Mouse (Mus musculus) myocyte (in vitro differentiated cells): ENCODE data around the gene Kcnd3. TPM values are rescaled to one million over a fixed set of nuclear protein-coding genes. Genes with fewer than 3 reads are reported as not detected.

Experiments used
- H3K27me3 ChIP-seq: one replicate; pipeline ENCODE4 v1.6.1; 2011; ENCODE audit not compliant: control insufficient read depth, insufficient read depth, insufficient read length
- H3K36me3 ChIP-seq: one replicate; pipeline ENCODE4 v1.6.1; 2011; ENCODE audit not compliant: control insufficient read depth, insufficient read depth
- H3K4me2 ChIP-seq: one replicate; pipeline ENCODE4 v1.6.1; 2011; ENCODE audit warnings: low read depth, control low read depth
- H3K4me3 ChIP-seq: one replicate; pipeline ENCODE4 v1.5.1; 2011; ENCODE audit warnings: mild to moderate bottlenecking, control low read depth, moderate library complexity
- H3K79me2 ChIP-seq: one replicate; pipeline ENCODE4 v1.6.1; 2011; ENCODE audit not compliant: control insufficient read depth, insufficient read depth
- H3ac ChIP-seq: one replicate; pipeline ENCODE4 v1.6.1; 2011; ENCODE audit not compliant: control insufficient read depth, insufficient read length
- CEBPB ChIP-seq: IDR thresholded peaks from 2 replicates; pipeline ENCODE4 v1.6.1; 2011; ENCODE audit warnings: mild to moderate bottlenecking, moderate library complexity; ENCODE audit not compliant: poor library complexity, insufficient read depth, severe bottlenecking
- E2F4 ChIP-seq: IDR thresholded peaks from one replicate; pipeline ENCODE4 v1.6.1; 2011; ENCODE audit warnings: mild to moderate bottlenecking, control low read depth, moderate library complexity; ENCODE audit not compliant: insufficient read depth
- MAX ChIP-seq: IDR thresholded peaks from one replicate; pipeline ENCODE4 v1.6.1; 2011; ENCODE audit warnings: low read depth, mild to moderate bottlenecking, control low read depth
- MYOD1 ChIP-seq, 3 experiments: IDR thresholded peaks; one replicate each; pipeline ENCODE4 v1.6.1; 2011; ENCODE audit warnings: control low read depth in 2 of 3, low read depth in 2 of 3, mild to moderate bottlenecking in 2 of 3, moderate library complexity in 1 of 3; ENCODE audit not compliant: insufficient read length in 2 of 3, control insufficient read depth in 1 of 3
- MYOG ChIP-seq, 3 experiments: IDR thresholded peaks; one replicate each; pipeline ENCODE4 v1.6.1; 2011; ENCODE audit warnings: control low read depth in 2 of 3, low read depth in 2 of 3, mild to moderate bottlenecking in 2 of 3; ENCODE audit not compliant: insufficient read length in 2 of 3, control insufficient read depth in 1 of 3, insufficient read depth in 1 of 3
- POLR2A ChIP-seq: IDR thresholded peaks from one replicate; pipeline ENCODE4 v1.6.1; 2011; ENCODE audit warnings: low read depth, mild to moderate bottlenecking, control low read depth, moderate library complexity; ENCODE audit not compliant: insufficient read length
- POLR2AphosphoS2 ChIP-seq: IDR thresholded peaks from one replicate; pipeline ENCODE4 v1.6.1; 2011; ENCODE audit warnings: low read depth, control low read depth; ENCODE audit not compliant: insufficient read length
- REST ChIP-seq: IDR thresholded peaks from one replicate; pipeline ENCODE4 v1.6.1; 2011; ENCODE audit warnings: mild to moderate bottlenecking, control low read depth, moderate library complexity; ENCODE audit not compliant: insufficient read depth, insufficient read length
- SRF ChIP-seq: IDR thresholded peaks from one replicate; pipeline ENCODE4 v1.6.1; 2011; ENCODE audit warnings: low read depth; ENCODE audit not compliant: control insufficient read depth, insufficient read length
- TCF12 ChIP-seq: IDR thresholded peaks from one replicate; pipeline ENCODE4 v1.6.1; 2011; ENCODE audit warnings: mild to moderate bottlenecking, control low read depth; ENCODE audit not compliant: poor library complexity, insufficient read depth, severe bottlenecking
- TCF3 ChIP-seq: IDR thresholded peaks from one replicate; pipeline ENCODE4 v1.6.1; 2011; ENCODE audit warnings: low read depth, control low read depth; ENCODE audit not compliant: insufficient read length
- USF1 ChIP-seq: IDR thresholded peaks from one replicate; pipeline ENCODE4 v1.6.1; 2011; ENCODE audit warnings: low read depth, mild to moderate bottlenecking, control low read depth, moderate library complexity
- polyA plus RNA-seq: library from polyadenylated mRNA; unstranded; fragments of >200 nt; fragmentation: generic; extraction: Trizol; gene quantifications from one replicate; pipeline ENCODE4 v1.2.1, GENCODE M21; 2012; ENCODE audit warnings: missing spikeins

The Kcnd3 gene
- polyA plus RNA-seq, 1 experiment: not detected

DNA sequence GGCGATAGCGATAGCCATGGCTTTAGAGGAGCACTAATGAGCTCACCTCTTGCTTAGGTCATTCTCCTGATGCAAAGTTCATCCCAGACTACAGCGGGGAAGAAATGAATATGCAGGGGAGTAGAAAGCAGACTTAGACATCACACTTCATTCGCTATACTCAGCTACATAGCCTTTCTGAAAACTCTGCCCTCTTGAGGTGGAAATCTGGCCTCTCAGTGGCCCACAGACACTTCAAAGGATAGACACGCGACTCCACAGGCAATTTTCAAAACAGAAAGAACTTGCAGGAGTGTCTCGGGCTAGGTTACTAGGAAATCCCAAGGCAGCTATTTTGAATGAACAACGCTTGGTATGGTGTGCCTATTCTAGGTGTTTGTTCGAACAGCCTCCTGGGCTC lies 116.7 kb downstream of the Kcnd3 start:
- Histone ChIP-seq H3ac (no peak overlapping the region), H3K27me3 (no peaks in the 10 kb centered on the region), H3K36me3 (no peaks in the 10 kb centered on the region), H3K4me3 (no peak overlapping the region), H3K4me2 (no peak overlapping the region), H3K79me2 (no peaks in the 10 kb centered on the region)
- TF ChIP-seq E2F4 (no peak), POLR2AphosphoS2 (no peak), CEBPB (no peak), MYOD1 (IDR thresholded peaks at IDR 0.05; ENCODE audit: control insufficient read depth in 1 of 3, insufficient read length in 2 of 3, low read depth in 2 of 3) (no peak), POLR2A (no peak), MAX (no peak)

DNA sequence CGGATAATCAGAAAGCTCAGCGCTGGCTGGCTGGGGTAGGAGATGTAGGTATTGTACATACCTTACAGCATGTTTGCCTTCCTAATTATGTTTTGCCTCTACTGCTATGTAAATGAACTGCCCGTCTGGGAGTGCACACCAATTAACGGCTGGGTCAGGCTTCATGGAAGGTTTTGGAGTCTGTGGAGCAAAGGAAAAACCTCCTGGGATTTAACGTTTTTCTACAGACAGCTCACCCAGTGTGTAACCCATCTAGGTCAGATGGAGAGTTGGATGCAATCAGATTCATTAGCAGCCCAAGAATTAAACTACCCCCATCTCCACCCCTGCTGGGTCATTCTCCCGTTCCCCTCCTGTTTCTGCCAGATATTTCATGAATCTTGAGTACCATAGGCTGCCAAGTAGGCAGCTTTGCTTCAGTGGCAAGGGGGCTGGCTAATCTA lies 117.2 kb downstream of the Kcnd3 start:
- Histone ChIP-seq H3K4me3 (no peak overlapping the region), H3K79me2 (no peaks in the 10 kb centered on the region), H3K4me2 (no peak overlapping the region), H3K36me3 (no peaks in the 10 kb centered on the region), H3ac (no peak overlapping the region), H3K27me3 (no peaks in the 10 kb centered on the region)
- TF ChIP-seq TCF12 (no peak), SRF (no peak), E2F4 (no peak), REST (no peak), POLR2A (no peak)

DNA sequence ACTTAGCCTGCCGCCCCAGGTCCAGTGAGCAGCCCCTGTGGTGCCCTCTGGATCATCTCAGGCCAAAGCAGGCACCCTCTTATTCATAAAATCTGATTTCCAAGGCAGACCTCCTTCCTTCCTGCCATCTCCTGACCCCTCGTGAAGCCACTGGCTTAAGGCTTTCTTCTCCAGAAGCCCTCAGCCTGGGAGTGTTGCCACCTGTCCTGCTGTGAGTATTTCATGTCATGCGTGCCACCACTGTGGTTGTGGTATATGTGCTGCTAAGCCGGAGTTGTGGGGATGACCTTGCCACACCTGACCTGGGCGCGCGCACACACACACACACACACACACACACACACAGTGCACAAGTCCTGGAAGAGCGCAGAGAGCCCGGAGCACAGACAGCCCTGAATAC lies 117.8 kb downstream of the Kcnd3 start:
- Histone ChIP-seq H3K4me2 (no peak overlapping the region), H3ac (no peak overlapping the region), H3K79me2 (no peaks in the 10 kb centered on the region), H3K27me3 (no peaks in the 10 kb centered on the region), H3K36me3 (no peaks in the 10 kb centered on the region), H3K4me3 (no peak overlapping the region)
- TF ChIP-seq MAX: no peak
- no peak for TF ChIP-seq REST
- no peak for TF ChIP-seq CEBPB
- TF ChIP-seq POLR2A: no peak
- TF ChIP-seq TCF12: no peak
- TF ChIP-seq TCF3: no peak

DNA sequence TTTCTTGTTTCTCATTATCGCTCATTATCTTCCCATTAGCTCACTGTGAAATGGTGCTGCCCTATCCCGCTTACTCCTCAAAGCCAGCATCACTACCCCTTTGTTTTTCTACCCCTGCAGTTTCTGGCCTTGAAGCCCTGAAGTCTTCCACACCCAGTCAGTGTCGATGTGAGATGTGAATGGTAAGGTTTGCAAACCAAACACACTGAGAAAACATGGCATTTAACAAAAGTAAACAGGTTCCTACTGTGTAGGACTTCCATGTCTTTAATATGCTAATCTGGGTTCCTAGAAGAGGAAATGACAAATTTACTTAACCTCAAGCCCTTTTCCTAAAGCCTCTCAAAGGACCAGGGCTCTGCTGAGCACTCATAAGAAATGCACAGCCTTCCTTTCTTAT lies 118.7 kb downstream of the Kcnd3 start:
- Histone ChIP-seq H3ac (no peak overlapping the region), H3K4me2 (no peak overlapping the region), H3K4me3 (no peak overlapping the region), H3K36me3 (no peaks in the 10 kb centered on the region), H3K79me2 (no peaks in the 10 kb centered on the region), H3K27me3 (no peaks in the 10 kb centered on the region)
- TF ChIP-seq POLR2AphosphoS2 (no peak), REST (no peak), MAX (no peak), TCF3 (no peak), TCF12 (no peak), MYOG (IDR thresholded peaks at IDR 0.05; ENCODE audit: control insufficient read depth in 1 of 3, insufficient read depth in 1 of 3, insufficient read length in 2 of 3, low read depth in 2 of 3) (no peak), POLR2A (no peak), E2F4 (no peak), MYOD1 (IDR thresholded peaks at IDR 0.05; ENCODE audit: control insufficient read depth in 1 of 3, insufficient read length in 2 of 3, low read depth in 2 of 3) (no peak), SRF (no peak), CEBPB (no peak), USF1 (no peak)

DNA sequence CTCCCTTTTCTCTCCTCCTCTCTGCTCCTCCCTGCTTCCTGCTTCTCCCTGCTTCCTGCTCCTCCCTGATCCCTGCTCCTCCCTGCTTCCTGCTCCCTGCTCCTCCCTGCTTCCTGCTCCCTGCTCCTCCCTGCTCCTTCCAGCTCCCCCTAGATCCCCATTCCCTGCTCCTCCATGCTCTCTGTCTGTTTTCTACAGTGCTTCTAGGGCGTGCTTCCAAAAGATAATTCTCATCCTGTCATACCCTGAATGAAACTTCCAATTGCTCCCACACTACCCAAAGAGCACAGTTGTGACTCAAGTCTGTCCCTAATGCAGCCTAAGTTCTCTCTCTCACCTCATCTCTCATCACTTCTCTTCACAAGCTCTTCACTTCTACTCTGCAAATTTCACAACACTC lies 119.8 kb downstream of the Kcnd3 start:
- TF ChIP-seq POLR2AphosphoS2 (no peak), TCF3 (no peak), USF1 (no peak), REST (no peak), SRF (no peak), CEBPB (no peak), MYOG (IDR thresholded peaks at IDR 0.05; ENCODE audit: control insufficient read depth in 1 of 3, insufficient read depth in 1 of 3, insufficient read length in 2 of 3, low read depth in 2 of 3) (no peak)
- Histone ChIP-seq H3K4me2 (no peak overlapping the region), H3ac (no peak overlapping the region), H3K79me2 (no peaks in the 10 kb centered on the region), H3K27me3 (no peaks in the 10 kb centered on the region), H3K4me3 (no peak overlapping the region), H3K36me3 (no peaks in the 10 kb centered on the region)

DNA sequence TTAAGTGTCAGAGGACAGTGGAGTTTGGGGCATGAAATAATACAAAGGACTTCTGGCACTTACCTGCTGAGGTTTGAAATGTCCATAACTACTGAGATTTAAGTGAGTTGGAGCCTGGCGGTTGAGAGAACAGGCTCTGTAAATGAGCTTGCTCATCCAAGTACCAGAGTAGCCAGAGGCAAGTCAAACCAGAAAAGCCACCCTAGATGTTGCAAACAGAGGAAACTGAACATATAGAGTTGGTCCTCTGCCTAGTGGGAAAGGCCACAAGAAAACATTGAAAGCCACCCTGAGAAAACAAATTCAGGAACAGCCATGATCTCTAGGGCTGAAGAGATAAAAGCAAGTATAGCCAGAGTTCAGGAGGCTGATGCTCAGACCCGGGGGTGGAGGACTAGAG lies 121.0 kb downstream of the Kcnd3 start:
- no peaks in the 10 kb centered on the region for H3K79me2 ChIP-seq
- H3K4me3 ChIP-seq: no peak overlapping the region
- H3K36me3 ChIP-seq: no peaks in the 10 kb centered on the region
- no peaks in the 10 kb centered on the region for H3K27me3 ChIP-seq
- H3ac ChIP-seq: no peak overlapping the region
- TF ChIP-seq TCF12 (no peak), E2F4 (no peak), CEBPB (no peak), MAX (no peak)
- H3K4me2 ChIP-seq: no peak overlapping the region
